Mouse (Mus musculus) ES-E14 (cell line): ENCODE data around the gene Atp6v0b. TPM values are rescaled to one million over a fixed set of nuclear protein-coding genes. Genes with fewer than 3 reads are reported as not detected.

Source experiments
- DNase-seq: peaks from one replicate; pipeline ENCODE4 v3.0.0-alpha.2; 2013; ENCODE audit warnings: low read depth, low spot score
- H3K27ac ChIP-seq: 2 replicates; pipeline ENCODE4 v1.5.1; 2012; ENCODE audit warnings: low read depth, mild to moderate bottlenecking, low read length, moderate library complexity, mixed read lengths; ENCODE audit not compliant: poor library complexity, insufficient read depth, severe bottlenecking
- H3K36me3 ChIP-seq: 2 replicates; pipeline ENCODE4 v1.6.1; 2012; ENCODE audit warnings: mild to moderate bottlenecking, low read length, moderate library complexity, mixed read lengths; ENCODE audit not compliant: control insufficient read depth, poor library complexity, insufficient read depth, severe bottlenecking
- H3K4me1 ChIP-seq, 2 experiments: fragments of 150-350 bp in 1 of 2; sonication (generic) in 1 of 2; 2 replicates each; pipeline ENCODE4 v1.6.1; 2012; ENCODE audit warnings: low read length in 2 of 2, mild to moderate bottlenecking in 1 of 2, mixed read lengths in 1 of 2; ENCODE audit not compliant: control insufficient read depth in 2 of 2, insufficient read depth in 2 of 2, poor library complexity in 1 of 2
- H3K4me3 ChIP-seq, 2 experiments: fragments of 150-350 bp in 1 of 2; sonication (generic) in 1 of 2; 2 replicates each; pipeline ENCODE4 v1.5.1; 2012; ENCODE audit warnings: low read length in 2 of 2, low read depth in 1 of 2, mild to moderate bottlenecking in 1 of 2, mixed read lengths in 1 of 2; ENCODE audit not compliant: insufficient read depth in 1 of 2, poor library complexity in 1 of 2, severe bottlenecking in 1 of 2
- H3K9ac ChIP-seq: 2 replicates; pipeline ENCODE4 v1.6.1; 2012; ENCODE audit warnings: low read depth, mild to moderate bottlenecking, low read length, mixed read lengths; ENCODE audit not compliant: poor library complexity, insufficient read depth, severe bottlenecking
- H3K9me3 ChIP-seq: fragments of 150-350 bp; sonication (generic); 2 replicates; pipeline ENCODE4 v1.6.1; 2012; ENCODE audit warnings: low read depth, mild to moderate bottlenecking, low read length; ENCODE audit not compliant: control insufficient read depth, insufficient read depth
- CHD2 ChIP-seq: IDR thresholded peaks from 2 replicates; pipeline ENCODE4 v1.6.1; 2014; ENCODE audit warnings: mild to moderate bottlenecking, low read depth, low read length, inconsistent platforms
- HCFC1 ChIP-seq: IDR thresholded peaks from 2 replicates; pipeline ENCODE4 v1.6.1; 2012; ENCODE audit warnings: low read length, inconsistent platforms, borderline replicate concordance; ENCODE audit not compliant: insufficient read depth
- MAFK ChIP-seq: IDR thresholded peaks from 2 replicates; pipeline ENCODE4 v1.6.1; 2014; ENCODE audit warnings: mild to moderate bottlenecking, low read depth, low read length, inconsistent platforms; ENCODE audit not compliant: insufficient read depth
- ZC3H11A ChIP-seq: IDR thresholded peaks from 2 replicates; pipeline ENCODE4 v1.6.1; 2012; ENCODE audit warnings: low read depth, mild to moderate bottlenecking, inconsistent platforms, low read length, borderline replicate concordance
- ZNF384 ChIP-seq: IDR thresholded peaks from 2 replicates; pipeline ENCODE4 v1.6.1; 2012; ENCODE audit warnings: low read depth, low read length, inconsistent platforms
- in situ Hi-C, 2 experiments: fragments of 600-800 bp; cut with MboI; formaldehyde crosslinking; loops; one replicate each; pipeline ENCODE4 v1.15.1; 2025; ENCODE audit warnings: low sequenced_read_pairs in 2 of 2, inconsistent platforms in 1 of 2; ENCODE audit not compliant: unreplicated experiment in 2 of 2
- total RNA-seq: library from RNA; depleted of rRNA; stranded (reverse); fragments of 300-350 nt; gene quantifications from 2 replicates; pipeline ENCODE4 v1.2.3, GENCODE M21; 2012

Atp6v0b gene
- total RNA-seq, 1 experiment = 267 TPM

DNA sequence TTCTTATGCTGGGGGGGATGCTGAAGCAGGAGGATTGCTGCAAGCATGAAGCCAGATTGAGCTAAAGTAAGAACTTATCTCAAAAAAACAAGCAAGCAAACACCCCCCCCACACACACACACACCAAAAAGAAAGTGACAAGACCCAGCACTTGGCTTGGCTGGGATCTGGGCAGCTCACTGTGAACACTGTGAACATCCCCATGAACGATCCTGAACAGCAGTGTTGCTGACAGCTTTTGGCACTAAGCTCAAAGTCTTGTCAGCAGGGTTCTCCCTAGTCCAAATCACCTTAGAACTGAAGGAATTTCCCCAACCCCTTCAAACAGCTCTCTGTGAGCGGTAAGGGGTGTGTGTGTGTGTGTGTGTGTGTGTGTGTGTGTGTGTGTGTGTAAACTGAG, 36.3 kb upstream of the Atp6v0b start:
- no peaks in the 10 kb centered on the region; a peak in 1 of 4 replicates for H3K4me1 ChIP-seq
- H3K4me3 ChIP-seq = no peak overlapping the region
- in situ Hi-C loops = no loop called here
- no peak for DNase-seq
- H3K9ac ChIP-seq = no peak overlapping the region
- no peaks in the 10 kb centered on the region for H3K9me3 ChIP-seq
- peaks cover 2% of the 10 kb centered on the region; the same call in 1 of the 2 replicates for H3K36me3 ChIP-seq
- no peak overlapping the region for H3K27ac ChIP-seq
- no peak for TF ChIP-seq MAFK

DNA sequence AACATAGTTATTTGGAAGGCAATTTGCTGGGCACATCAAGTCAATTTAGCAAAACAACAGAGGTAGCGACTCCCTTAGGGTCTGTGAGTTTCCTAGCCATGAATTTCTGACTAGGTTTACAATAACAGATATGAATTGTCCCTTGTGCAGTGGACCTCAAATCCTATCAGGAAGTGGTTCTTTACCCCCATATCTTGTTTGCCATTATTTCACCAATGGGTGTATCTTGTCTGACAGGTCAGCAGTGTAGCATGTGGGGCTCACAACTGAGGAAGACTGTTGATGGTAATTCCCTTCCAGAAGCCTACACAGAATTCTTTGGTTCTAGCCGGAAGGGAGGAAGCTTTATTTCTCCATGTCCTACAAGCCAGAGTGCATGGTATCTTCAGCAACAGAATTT, 34.2 kb upstream of the Atp6v0b start:
- in situ Hi-C loops = no loop called here
- no peaks in the 10 kb centered on the region for H3K9me3 ChIP-seq
- DNase-seq = no peak

DNA sequence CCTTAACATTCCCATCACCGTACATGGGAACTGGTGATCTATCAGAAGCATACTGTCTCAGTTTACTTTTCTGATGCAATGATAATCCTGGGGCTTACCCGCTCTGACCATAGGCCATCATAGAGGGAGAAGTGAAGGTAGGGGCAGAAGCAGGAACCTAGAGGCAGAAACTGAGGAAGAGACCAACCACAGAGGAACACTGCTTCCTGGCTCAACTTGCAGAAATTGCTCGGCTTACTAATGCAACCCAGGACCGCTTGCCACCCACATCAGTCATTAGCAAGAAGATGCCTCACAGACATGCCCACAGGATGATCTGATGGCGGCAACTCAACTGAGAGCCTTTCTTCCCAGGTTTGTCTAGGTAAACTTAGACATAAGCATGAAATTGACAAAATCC, 31.6 kb upstream of the Atp6v0b start:
- in situ Hi-C loops = no loop called here
- no peak for DNase-seq
- Histone ChIP-seq H3K36me3 (no peaks in the 10 kb centered on the region), H3K27ac (no peak overlapping the region), H3K9ac (no peak overlapping the region), H3K9me3 (no peaks in the 10 kb centered on the region), H3K4me3 (no peak overlapping the region), H3K4me1 (peaks cover 0 to 3% of the 10 kb centered on the region in 2 experiments; a peak in 2 of 4 replicates)
- no peak for TF ChIP-seq MAFK
- no peak for TF ChIP-seq ZNF384
- no peak for TF ChIP-seq CHD2
- no peak for TF ChIP-seq ZC3H11A
- TF ChIP-seq HCFC1 = no peak

More for the DNA sequence above, 34.2 kb upstream of the Atp6v0b start:
- H3K4me1 ChIP-seq = no peaks in the 10 kb centered on the region; a peak in 1 of 4 replicates
- peaks cover 2% of the 10 kb centered on the region; the same call in 1 of the 2 replicates for H3K36me3 ChIP-seq
- no peak overlapping the region for H3K4me3 ChIP-seq
- H3K9ac ChIP-seq = no peak overlapping the region
- H3K27ac ChIP-seq = no peak overlapping the region
- TF ChIP-seq MAFK = no peak
- no peak for TF ChIP-seq HCFC1
- no peak for TF ChIP-seq ZC3H11A
- TF ChIP-seq ZNF384 = no peak
- TF ChIP-seq CHD2 = no peak

DNA sequence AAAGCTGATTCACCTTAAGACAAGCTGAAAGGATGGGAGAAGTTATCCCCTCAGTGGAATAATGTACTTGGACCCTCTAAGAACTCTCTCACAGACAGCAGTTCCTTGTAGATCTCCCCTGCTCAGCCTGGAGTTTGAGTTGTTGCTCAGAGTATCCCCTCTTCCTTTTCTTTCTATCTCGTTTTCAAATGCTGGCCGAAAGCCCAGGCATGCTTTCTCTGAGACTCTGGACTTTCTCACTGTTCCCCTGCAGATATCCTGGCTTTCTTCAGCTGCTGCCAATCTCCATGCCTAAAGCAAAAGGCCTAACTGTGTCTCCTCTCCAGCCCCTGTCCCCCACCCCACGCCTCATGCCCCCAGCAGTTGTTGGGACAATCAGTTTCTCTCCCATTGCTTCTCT, 31.1 kb upstream of the Atp6v0b start:
- Histone ChIP-seq H3K4me3 (no peak overlapping the region), H3K4me1 (peaks cover 0 to 6% of the 10 kb centered on the region in 2 experiments; a peak in 2 of 4 replicates), H3K36me3 (no peaks in the 10 kb centered on the region), H3K27ac (no peak overlapping the region), H3K9me3 (no peaks in the 10 kb centered on the region), H3K9ac (no peak overlapping the region)
- in situ Hi-C loops = no loop called here
- no peak for TF ChIP-seq ZC3H11A
- TF ChIP-seq ZNF384 = no peak
- no peak for TF ChIP-seq CHD2
- no peak for TF ChIP-seq MAFK
- no peak for TF ChIP-seq HCFC1
- DNase-seq = no peak

DNA sequence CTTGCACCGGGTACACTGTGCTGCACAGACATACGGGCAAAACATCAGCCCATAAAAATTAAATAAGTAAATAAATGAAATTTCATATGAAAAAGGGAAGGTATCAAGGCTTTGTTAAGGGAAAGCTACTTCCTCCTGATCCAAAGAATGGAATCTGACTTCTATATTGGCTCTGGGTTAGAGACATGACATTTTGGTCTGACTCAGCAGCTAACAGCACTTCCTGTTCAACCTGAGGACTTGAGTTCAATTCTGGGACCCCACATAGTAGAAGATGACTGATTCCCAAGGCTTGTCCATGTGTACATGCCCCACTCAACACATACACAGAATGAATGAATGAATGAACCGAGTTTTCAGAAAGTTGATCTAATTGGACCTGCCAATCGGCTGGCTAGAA, 30.7 kb upstream of the Atp6v0b start:
- peaks cover 0 to 10% of the 10 kb centered on the region in 2 experiments; a peak in 2 of 4 replicates for H3K4me1 ChIP-seq
- no peak overlapping the region for H3K9ac ChIP-seq
- no peak for TF ChIP-seq CHD2
- TF ChIP-seq HCFC1 = no peak
- TF ChIP-seq ZC3H11A = no peak
- TF ChIP-seq MAFK = no peak
- no peak for TF ChIP-seq ZNF384
- H3K27ac ChIP-seq = no peak overlapping the region
- H3K4me3 ChIP-seq = no peak overlapping the region
- no peak for DNase-seq
- H3K9me3 ChIP-seq = no peaks in the 10 kb centered on the region
- H3K36me3 ChIP-seq = no peaks in the 10 kb centered on the region
- in situ Hi-C loops = no loop called here
